Mouse (Mus musculus): Measurements from ENCODE around the gene Cox7b2. TPM values are rescaled to one million over a fixed set of nuclear protein-coding genes. Genes with fewer than 3 reads are reported as not detected.
"Not testable (repeated sequence)": the region's sequence is repeated elsewhere in the genome, so short reads cannot be mapped to it uniquely, and the experiment has no call there.

The Cox7b2 gene
- total RNA-seq (2015; ENCODE audit: low replicate concordance) (not detected in 2 replicates), total RNA-seq (2017; ENCODE audit: low replicate concordance) (not detected in 2 replicates)

GRCm38 (mm10) chr5:71548079-71548478 lies at the start of gene Cox7b2:
TSS of gene Cox7b2 (minus strand) at chr5:71548205.
- no peak for ATAC-seq (replicated peaks; ENCODE audit: low FRiP score, poor library complexity, severe bottlenecking)

- ATAC-seq (replicated peaks; ENCODE audit: low FRiP score, poor library complexity, severe bottlenecking), result no peak
Observed at GRCm38 (mm10) chr5:71595321-71595720, 47.3 kb upstream of the Cox7b2 start.

- no peak for ATAC-seq (replicated peaks; ENCODE audit: low FRiP score, poor library complexity, severe bottlenecking)
Observed at GRCm38 (mm10) chr5:71593745-71594255, 45.8 kb upstream of the Cox7b2 start.

DNA sequence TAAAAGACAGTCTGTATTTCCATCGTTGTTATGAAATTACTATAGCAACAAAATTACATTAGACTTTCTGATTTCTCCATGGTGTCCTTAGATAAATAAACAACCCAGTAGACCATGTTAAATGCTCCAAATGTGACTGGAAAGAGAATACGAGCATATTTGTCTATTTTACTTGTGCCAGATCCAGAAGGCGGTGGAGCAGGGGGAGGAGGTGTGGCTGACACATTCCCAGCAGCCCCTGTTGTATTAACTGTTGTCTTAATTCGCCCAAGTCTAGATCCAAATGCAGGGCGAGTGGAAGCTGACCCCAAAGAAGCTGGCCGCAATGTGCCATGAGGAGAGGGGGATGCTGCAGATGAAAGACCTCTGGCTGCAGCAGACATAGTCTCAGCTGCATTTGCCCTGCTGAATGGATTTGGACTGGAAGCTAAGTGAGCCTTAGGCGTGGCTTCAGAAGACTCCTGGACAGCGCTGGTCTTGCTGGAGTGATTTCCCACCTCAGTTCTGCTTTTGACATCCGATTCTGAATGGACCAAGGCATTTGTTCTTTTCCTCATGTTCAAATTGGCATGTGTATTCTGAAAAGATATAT lies 23.7 kb upstream of the Cox7b2 start:
- ATAC-seq (replicated peaks; ENCODE audit: low FRiP score, poor library complexity, severe bottlenecking), result no peak

DNA sequence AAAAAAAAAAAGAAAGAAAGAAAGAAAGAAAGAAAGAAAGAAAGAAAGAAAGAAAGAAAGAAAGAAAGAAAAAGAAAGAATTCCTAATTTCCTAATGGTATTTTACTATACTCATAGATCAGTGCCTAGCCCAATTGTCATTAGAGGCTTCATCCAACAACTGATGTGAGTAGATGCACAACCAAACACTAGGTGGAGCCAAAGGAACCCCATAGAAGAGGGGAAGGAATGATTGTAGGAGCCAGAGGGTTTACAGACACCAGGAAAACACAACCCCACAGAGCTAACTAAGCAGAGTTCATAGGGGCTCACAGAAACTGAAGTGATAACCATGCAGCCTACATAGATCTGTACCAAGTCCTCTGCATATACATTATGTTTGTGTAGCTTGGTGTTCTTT lies 2.5 kb downstream of the Cox7b2 start:
- ATAC-seq (replicated peaks; ENCODE audit: low FRiP score, poor library complexity, severe bottlenecking), result no peak

DNA sequence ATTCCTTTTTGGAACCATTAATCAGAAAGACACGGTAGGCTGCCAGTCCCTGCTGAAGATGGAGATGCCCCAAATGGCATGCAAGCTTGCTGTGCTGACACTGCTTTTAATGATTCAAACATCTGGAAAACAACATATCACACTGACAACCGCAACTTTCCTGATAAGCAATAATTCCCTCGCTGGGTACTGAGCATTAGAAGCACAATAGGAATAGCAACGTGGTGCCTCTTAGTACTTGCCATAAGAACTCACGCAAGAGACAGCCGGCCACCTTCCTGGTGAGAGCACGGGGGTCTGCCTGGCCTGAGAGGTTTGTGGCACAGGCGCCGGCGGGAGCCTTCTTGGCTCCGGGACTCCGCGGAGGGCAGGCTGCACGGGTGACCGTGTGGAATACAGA lies 22.5 kb downstream of the Cox7b2 start:
- not testable (repeated sequence) for ATAC-seq (replicated peaks; ENCODE audit: low FRiP score, poor library complexity, severe bottlenecking)

GRCm38 (mm10) chr5:71502058-71502678 lies 45.8 kb downstream of the Cox7b2 start:
- no peak for ATAC-seq (replicated peaks; ENCODE audit: low FRiP score, poor library complexity, severe bottlenecking)

- ATAC-seq (replicated peaks; ENCODE audit: low FRiP score, poor library complexity, severe bottlenecking), result no peak
Observed at GRCm38 (mm10) chr5:71495621-71496020, 52.4 kb downstream of the Cox7b2 start.

- no peak for ATAC-seq (replicated peaks; ENCODE audit: low FRiP score, poor library complexity, severe bottlenecking)
Observed at GRCm38 (mm10) chr5:71456957-71457356, 91.0 kb downstream of the Cox7b2 start.

DNA sequence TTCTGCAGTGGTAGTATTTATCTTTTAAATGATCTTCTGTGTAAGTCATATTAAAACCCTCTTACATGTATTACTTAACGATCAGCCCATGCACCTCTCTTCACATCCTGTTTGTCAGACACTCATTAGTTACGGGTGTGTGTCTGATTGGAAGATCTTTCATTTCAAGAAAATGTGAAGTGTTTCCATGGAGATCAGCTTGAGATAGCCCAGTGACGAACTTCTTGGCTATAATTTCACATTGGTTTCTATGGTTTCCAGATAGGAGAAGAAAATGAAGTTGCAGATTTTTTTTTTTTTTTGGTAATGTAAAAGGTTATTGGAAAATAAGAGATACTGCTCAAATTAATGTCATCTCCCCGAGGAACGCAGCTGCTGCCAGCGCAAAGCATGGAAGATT lies 107.8 kb downstream of the Cox7b2 start:
- no peak for ATAC-seq (replicated peaks; ENCODE audit: low FRiP score, poor library complexity, severe bottlenecking)

Other genes with a start within 250 kb of the Cox7b2 start
- not detected in 2 replicates for gene Gabrb1, start 109.9 kb upstream of the Cox7b2 start, total RNA-seq (2015; ENCODE audit: low replicate concordance)
- gene Gabrb1, start 109.9 kb upstream of the Cox7b2 start, total RNA-seq (2017; ENCODE audit: low replicate concordance), result under 0.01 TPM in 1 of 2 replicates, not detected in the other
- not detected in 2 replicates for gene Gabra4, start 110.1 kb upstream of the Cox7b2 start, total RNA-seq (2015; ENCODE audit: low replicate concordance)
- gene Gabra4, start 110.1 kb upstream of the Cox7b2 start, total RNA-seq (2017; ENCODE audit: low replicate concordance), result not detected in 2 replicates